Mouse (Mus musculus) hindbrain, postnatal 0 days (tissue): ENCODE results near the gene Acot11. TPM values are rescaled to one million over a fixed set of nuclear protein-coding genes. Genes with fewer than 3 reads are reported as not detected.

ENCODE experiments used
- ATAC-seq: fragments of 200-750 bp; cut with Nextera tagmentation; 2 replicates; pipeline ENCODE4 v1.8.0; 2017; ENCODE audit warnings: mild to moderate bottlenecking, moderate TSS enrichment, moderate library complexity
- DNase-seq: peaks from one replicate; pipeline ENCODE4 v3.0.0-alpha.2; 2015; ENCODE audit warnings: low spot score
- H3K27ac ChIP-seq: fragments of 300-500 bp; sonication (generic); 2 replicates; pipeline ENCODE4 v1.5.1; 2014; ENCODE audit warnings: mild to moderate bottlenecking
- H3K27me3 ChIP-seq: fragments of 300-500 bp; sonication (generic); 2 replicates; pipeline ENCODE4 v1.6.1; 2014; ENCODE audit warnings: low read length, mixed read lengths; ENCODE audit not compliant: insufficient read depth
- H3K36me3 ChIP-seq: fragments of 300-500 bp; sonication (generic); 2 replicates; pipeline ENCODE4 v1.6.1; 2014; ENCODE audit warnings: low read length, mixed read lengths; ENCODE audit not compliant: insufficient read depth
- H3K4me1 ChIP-seq: fragments of 300-500 bp; sonication (generic); 2 replicates; pipeline ENCODE4 v1.6.1; 2014; ENCODE audit warnings: antibody characterized with exemption, low read length, mixed read lengths; ENCODE audit not compliant: insufficient read depth
- H3K4me2 ChIP-seq: fragments of 300-500 bp; sonication (generic); 2 replicates; pipeline ENCODE4 v1.6.1; 2014; ENCODE audit warnings: low read depth, mild to moderate bottlenecking, low read length, moderate library complexity, mixed read lengths
- H3K4me3 ChIP-seq: fragments of 300-500 bp; sonication (generic); 2 replicates; pipeline ENCODE4 v1.5.1; 2014; ENCODE audit warnings: low read length
- H3K9ac ChIP-seq: fragments of 300-500 bp; sonication (generic); replicated peaks from 2 replicates; pipeline ENCODE4 v1.6.1; 2014; ENCODE audit warnings: mild to moderate bottlenecking, low read length, moderate library complexity, mixed read lengths
- H3K9me3 ChIP-seq: fragments of 300-500 bp; sonication (generic); 2 replicates; pipeline ENCODE4 v1.6.1; 2016; ENCODE audit warnings: low read length, mixed read lengths
- CTCF ChIP-seq: IDR thresholded peaks from 2 replicates; pipeline ENCODE4 v1.5.1; 2016; ENCODE audit warnings: antibody characterized with exemption, control low read depth, low read depth
- WGBS: fragments of 180-500 bp; shearing (Covaris S2); extraction: QIAGEN DNeasy Blood & Tissue Kit; methylation state at CpG from one replicate; pipeline ENCODE4 v1.1.7; 2014; 5-methylcytosine and 5-hydroxymethylcytosine counted together
- polyA plus RNA-seq: library from polyadenylated mRNA; unstranded; fragments of >200 nt; fragmentation: Nextera tagmentation; extraction: Ambion mirVana; gene quantifications from 2 replicates; pipeline ENCODE4 v1.2.1, GENCODE M21; 2015
- total RNA-seq: library from RNA; depleted of rRNA; stranded (reverse); fragments of >200 nt; gene quantifications from 2 replicates; pipeline ENCODE4 v1.2.3, GENCODE M21; 2014

Acot11 gene
- total and polyA plus RNA-seq, 2 experiments from 2014 or later = 2.0 to 12.2 TPM

DNA sequence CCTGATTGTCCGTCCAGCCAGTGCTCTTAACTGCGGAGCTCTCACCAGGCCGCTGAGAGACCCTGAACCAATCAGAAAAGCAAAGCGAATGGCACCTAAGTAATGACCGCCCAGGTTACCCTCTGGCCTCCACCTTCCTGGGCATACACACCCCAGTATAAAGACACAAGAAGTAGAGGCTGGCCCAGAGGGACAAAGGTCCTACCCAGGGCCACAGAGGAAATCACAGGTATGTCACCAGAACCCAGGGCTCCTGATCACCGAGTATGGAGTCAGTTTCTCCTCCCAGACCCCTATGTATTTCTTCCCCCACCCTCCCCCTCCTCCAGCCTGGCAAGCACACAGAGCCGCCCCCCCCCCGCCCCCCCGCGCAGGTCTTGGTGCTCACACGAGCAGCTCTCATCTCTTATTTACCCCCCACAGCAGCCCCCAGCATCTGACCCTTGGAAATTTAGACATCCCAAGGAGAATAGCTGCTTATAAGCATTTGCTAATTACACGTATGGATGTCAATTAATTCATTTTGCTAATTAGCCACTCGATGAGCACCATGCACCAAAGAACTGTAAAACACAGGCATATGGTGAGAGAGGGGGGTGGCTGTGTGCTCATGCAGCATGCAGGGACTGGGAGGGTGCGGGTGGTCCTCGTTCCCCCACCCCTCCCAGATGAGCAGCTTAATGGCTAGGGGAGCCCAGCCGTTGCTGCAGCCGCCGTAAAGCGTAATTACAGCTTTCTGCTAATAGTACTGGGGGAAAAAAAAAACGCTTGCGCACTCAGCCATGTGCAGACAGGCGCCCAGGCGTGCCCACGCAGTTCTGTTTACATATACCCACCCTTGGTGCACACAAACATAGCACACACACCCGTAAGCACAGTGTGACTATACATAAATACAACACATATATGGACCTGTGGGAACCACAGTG lies 10.9 kb upstream of the Acot11 start:
- Histone ChIP-seq H3K4me3 (no peak overlapping the region), H3K36me3 (no peaks in the 10 kb centered on the region), H3K4me1 (no peaks in the 10 kb centered on the region), H3K9me3 (no peaks in the 10 kb centered on the region; the same call in 1 of the 2 replicates), H3K4me2 (no peak overlapping the region), H3K9ac (no peak overlapping the region), H3K27ac (no peak overlapping the region), H3K27me3 (no peaks in the 10 kb centered on the region)
- 48% methylated on average over 25 of the region's 25 CpGs for WGBS
- DNase-seq = peak; percentile 65
- TF ChIP-seq CTCF = no peak
- peak; percentile 77 for ATAC-seq

- WGBS = 89% methylated on average over 8 of the region's 8 CpGs
Observed at GRCm38 (mm10) chr4:106811162-106811561, 6.4 kb upstream of the Acot11 start.

GRCm38 (mm10) chr4:106810039-106810438 lies 5.2 kb upstream of the Acot11 start:
- DNase-seq (no peak), ATAC-seq (no peak)
- H3K9ac ChIP-seq = no peak overlapping the region
- no peaks in the 10 kb centered on the region; the same call in 1 of the 2 replicates for H3K9me3 ChIP-seq
- no peaks in the 10 kb centered on the region for H3K27me3 ChIP-seq
- no peaks in the 10 kb centered on the region for H3K36me3 ChIP-seq
- H3K4me1 ChIP-seq = no peaks in the 10 kb centered on the region
- peak; percentile 33; the same call in 1 of the 2 replicates for TF ChIP-seq CTCF
- WGBS = 93% methylated on average over 6 of the region's 6 CpGs
- no peak overlapping the region for H3K4me3 ChIP-seq
- H3K27ac ChIP-seq = no peak overlapping the region
- no peak overlapping the region for H3K4me2 ChIP-seq

More at GRCm38 (mm10) chr4:106811162-106811561, 6.4 kb upstream of the Acot11 start:
- Histone ChIP-seq H3K4me1 (no peaks in the 10 kb centered on the region), H3K4me2 (no peak overlapping the region), H3K27me3 (no peaks in the 10 kb centered on the region), H3K9ac (no peak overlapping the region), H3K4me3 (no peak overlapping the region), H3K9me3 (no peaks in the 10 kb centered on the region; the same call in 1 of the 2 replicates), H3K36me3 (no peaks in the 10 kb centered on the region), H3K27ac (no peak overlapping the region)
- TF ChIP-seq CTCF = no peak
- DNase-seq (no peak), ATAC-seq (no peak)

DNA sequence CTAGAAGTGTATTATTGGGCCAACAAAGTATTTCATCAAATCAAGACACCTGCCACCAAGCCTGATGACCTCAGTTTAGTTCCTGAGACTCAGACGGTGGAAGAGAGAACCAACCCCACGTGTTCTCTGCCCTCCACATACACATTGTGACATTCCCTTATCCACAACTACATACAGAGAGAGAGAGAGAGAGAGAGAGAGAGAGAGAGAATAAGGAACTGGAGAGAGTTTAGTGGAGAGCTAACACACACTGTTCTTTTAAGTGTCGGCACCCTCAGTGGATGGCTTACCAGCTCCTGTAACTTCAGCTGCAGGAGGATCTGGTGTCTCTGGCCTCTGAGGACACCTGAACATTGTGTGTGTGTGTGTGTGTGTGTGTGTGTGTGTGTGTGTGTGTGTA lies 2.5 kb upstream of the Acot11 start:
- Histone ChIP-seq H3K27me3 (no peaks in the 10 kb centered on the region), H3K9ac (no peak overlapping the region), H3K4me3 (no peak overlapping the region), H3K4me1 (no peaks in the 10 kb centered on the region), H3K4me2 (no peak overlapping the region), H3K27ac (no peak overlapping the region), H3K9me3 (no peaks in the 10 kb centered on the region; the same call in 1 of the 2 replicates), H3K36me3 (no peaks in the 10 kb centered on the region)
- ATAC-seq (no peak), DNase-seq (no peak)
- 84% methylated on average over 3 of the region's 3 CpGs for WGBS
- no peak for TF ChIP-seq CTCF

GRCm38 (mm10) chr4:106805890-106806289 lies 1.1 kb upstream of the Acot11 start:
- TF ChIP-seq CTCF = peak; percentile 17
- 55% methylated on average over 2 of the region's 2 CpGs for WGBS

GRCm38 (mm10) chr4:106804201-106804909 lies 443 bp downstream of the Acot11 start:
- no peaks in the 10 kb centered on the region for H3K27me3 ChIP-seq
- no peak overlapping the region; the same call in 1 of the 2 replicates for H3K9ac ChIP-seq
- ATAC-seq = 0 out of 2 replicates have a peak, but pooled peaks have one; percentile 15
- H3K9me3 ChIP-seq = no peaks in the 10 kb centered on the region
- no peaks in the 10 kb centered on the region for H3K36me3 ChIP-seq
- 38% methylated on average over 16 of the region's 16 CpGs for WGBS
- peak overlapping the region; percentile 34 for H3K4me2 ChIP-seq
- no peak for DNase-seq
- no peak overlapping the region for H3K27ac ChIP-seq
- no peak overlapping the region for H3K4me3 ChIP-seq
- TF ChIP-seq CTCF = no peak
- no peaks in the 10 kb centered on the region for H3K4me1 ChIP-seq

More at GRCm38 (mm10) chr4:106805890-106806289, 1.1 kb upstream of the Acot11 start:
- H3K4me1 ChIP-seq = no peaks in the 10 kb centered on the region
- H3K27me3 ChIP-seq = no peaks in the 10 kb centered on the region
- DNase-seq = no peak
- ATAC-seq = peak; percentile 32; the same call in 1 of the 2 replicates
- H3K9me3 ChIP-seq = no peaks in the 10 kb centered on the region; the same call in 1 of the 2 replicates
- no peak overlapping the region for H3K4me3 ChIP-seq
- no peaks in the 10 kb centered on the region for H3K36me3 ChIP-seq
- no peak overlapping the region for H3K27ac ChIP-seq
- H3K4me2 ChIP-seq = no peak overlapping the region
- H3K9ac ChIP-seq = no peak overlapping the region
